Mouse (Mus musculus) yolk sac, embryonic 10.5 days (tissue): ENCODE results near the gene Ide.

ENCODE experiments used
- DNase-seq: peaks from one replicate; pipeline ENCODE4 v3.0.0-alpha.2; 2017; ENCODE audit warnings: low spot score

Ide gene

DNA sequence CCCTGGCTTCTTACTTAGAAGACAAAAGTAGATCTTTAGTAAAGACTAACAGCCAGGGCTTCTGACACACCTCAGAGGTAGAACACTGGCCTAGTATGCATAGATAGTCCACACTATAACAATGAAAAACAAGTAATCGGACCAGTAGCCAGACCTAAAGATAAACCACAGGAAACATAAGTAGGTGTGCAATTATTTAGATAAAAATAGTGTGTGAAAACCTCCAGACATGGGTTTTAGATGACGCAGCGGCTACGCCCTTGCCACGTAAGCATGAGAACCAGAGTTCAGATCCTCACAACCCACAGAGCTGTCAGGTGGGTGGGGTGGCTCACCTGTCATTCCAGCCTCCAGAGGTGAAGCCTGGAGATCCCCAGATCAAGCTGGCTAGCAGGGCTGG is 4.3 kb downstream of the Ide start:
- DNase-seq: no peak

DNA sequence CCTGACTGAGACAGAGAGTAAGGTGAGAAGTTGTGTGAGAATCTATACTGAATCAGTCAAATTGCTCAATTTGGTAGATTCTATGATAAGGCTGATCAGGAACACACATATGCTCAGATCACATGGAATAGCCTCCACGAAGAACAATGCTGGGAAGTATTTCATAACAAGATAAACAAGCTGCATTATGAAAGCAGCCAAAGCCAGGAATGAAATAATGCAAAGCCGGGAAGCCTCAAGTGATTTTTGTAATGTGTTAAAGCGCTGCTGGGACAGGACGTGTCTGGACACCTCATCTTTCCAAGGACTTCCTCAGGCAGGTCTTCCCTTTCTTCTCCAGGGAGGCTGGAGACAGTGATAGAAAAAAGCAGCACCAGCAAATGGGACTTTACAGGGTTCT is 4.9 kb downstream of the Ide start:
- DNase-seq: no peak

DNA sequence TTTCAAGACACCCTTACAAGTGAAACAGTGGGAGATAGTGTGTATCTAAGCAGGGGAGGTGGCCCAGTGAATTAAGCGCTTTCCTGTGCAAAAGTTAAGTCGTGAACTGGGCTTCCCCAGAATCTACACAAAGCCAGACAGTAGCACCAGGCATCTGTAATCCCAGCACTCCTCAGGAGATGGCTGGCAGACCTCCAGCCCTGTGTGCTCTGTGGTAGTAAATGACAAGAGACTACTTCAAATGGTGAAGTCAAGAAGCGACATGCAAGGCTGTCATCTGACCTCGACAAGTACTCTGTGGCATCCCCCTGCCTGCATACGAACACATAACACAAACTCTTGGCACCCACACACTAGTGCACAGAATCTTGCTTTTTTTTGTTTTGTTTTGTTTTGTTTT is 10.4 kb downstream of the Ide start:
- no peak for DNase-seq

DNA sequence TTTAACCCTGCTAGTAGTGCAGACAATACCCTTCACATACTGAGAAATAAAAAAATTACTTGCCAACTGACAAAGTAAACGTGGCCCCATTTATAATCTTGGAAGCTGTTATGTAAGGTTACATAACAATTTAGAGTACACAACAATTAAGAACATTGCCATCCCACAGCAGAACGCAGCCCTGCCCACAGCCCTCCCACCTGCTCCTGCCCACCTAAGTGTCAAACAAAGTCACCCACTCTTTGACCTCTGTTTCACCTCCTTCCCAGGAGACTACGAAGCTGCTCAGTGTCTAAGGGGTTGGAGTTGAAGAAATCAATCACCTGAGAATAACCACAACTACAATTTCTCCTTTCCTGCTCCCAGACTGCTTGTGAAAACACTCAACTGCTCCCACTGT is 14.1 kb downstream of the Ide start:
- DNase-seq: no peak

DNA sequence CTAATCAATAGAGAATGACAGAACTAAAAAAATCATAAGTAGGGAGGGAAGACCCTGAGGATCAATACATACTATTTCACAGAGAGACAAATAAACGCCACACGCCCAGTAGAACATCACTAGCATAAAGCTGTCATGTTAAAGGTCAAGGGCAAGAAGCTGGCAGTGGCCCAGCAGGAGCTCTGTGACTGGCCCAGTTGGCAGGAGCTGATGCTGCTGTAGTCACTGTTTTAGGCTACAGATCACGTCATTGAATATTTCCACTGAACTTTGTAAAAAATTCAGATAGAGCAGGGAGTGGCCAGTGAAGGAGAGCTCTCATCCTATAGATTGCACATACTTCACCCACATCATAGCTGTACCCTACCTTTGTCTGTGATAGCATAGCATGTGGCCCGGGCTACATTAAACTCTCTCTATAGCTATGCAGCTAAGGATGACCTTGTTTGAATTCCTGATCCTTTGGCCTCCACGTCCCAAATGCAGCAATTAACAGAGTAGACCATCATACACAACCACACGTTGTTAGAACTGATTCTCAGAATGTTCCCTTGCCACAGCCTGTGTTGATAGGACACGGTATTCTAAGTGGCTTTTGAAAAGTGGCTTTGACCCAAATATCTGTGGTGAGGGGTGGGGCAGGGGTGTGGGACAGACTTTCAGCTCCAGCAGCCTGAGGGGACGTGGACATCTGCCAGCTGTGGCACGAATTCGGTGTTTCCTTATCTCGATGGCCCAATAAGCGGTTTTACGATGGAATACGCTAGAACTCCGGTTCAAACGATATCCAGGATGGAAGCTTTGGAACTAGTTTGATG is 16.6 kb downstream of the Ide start:
- no peak for DNase-seq

DNA sequence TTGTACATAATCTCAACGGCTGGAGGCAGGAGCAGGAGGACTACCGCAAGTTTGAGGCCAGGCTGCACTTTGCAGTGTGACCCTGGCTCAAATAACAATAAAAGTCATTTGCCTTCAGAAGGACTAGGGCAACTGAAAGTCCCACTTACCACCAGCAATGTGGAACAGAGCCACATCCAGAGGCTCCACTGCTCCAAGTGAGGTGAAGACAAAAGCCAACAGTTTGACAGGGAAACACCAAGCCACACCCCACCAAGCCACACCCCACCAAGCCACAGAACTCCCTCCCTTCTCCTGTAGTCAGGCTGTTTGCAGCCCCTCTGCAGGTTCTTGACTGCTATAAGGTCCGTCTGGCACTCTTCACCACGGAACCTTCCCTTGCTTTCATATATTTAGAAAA is 20.3 kb downstream of the Ide start:
- no peak for DNase-seq

DNA sequence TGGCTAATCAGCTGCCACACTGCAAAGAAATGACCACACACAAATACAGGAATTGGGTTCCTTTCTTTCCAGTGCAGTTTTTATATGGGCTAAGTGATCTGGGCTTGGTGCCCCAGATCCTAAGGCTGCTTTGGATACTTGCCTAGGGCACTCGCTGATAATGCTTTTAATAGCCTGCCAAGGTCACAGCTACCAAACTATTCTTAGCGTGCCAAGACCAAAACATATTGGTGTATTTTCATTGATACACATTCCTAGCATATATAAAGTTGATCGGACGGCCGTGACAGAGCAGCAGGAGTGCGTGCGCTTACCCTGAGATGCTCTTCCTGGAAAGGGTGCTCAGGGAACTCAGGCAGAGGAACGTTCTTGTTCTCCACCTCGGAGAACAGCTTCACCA is 22.6 kb downstream of the Ide start:
- DNase-seq: no peak

DNA sequence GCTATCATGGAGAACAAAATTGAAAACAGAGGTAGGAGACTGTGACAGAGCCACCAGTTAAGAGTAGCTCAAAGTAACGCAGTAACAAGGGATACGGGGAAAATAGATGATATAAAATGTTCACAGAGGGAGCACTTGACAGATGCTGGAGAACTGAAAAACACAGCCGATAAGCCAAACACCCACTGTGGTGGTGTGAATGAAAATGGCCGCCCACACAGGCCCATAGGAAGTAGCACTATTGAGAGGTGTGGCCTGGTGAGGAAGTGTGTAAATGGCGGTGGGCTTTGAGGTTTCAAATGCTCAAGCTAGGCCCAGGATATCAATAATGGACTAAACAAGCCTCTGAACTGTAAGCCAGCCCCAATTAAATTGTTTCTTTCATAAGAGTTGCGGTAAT is 26.2 kb downstream of the Ide start:
- DNase-seq: no peak

DNA sequence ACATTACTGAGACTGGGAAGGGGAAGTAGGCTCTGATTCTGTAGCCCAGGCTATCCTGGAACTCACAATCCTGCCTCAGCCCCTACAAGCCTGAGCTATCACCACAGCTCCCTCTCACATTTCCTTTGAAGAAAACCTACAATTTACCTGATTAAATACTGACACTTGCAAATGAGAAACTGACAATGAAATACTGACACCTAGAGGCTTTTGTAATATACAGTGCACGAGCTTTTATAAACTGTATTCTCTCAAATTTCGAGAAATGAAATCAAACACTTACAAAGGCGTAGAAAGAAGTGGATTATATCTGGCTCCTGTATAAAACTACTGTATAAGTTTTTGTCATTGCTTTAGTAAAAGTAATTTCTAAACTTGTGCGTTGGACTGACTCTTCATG is 27.5 kb downstream of the Ide start:
- DNase-seq: no peak

DNA sequence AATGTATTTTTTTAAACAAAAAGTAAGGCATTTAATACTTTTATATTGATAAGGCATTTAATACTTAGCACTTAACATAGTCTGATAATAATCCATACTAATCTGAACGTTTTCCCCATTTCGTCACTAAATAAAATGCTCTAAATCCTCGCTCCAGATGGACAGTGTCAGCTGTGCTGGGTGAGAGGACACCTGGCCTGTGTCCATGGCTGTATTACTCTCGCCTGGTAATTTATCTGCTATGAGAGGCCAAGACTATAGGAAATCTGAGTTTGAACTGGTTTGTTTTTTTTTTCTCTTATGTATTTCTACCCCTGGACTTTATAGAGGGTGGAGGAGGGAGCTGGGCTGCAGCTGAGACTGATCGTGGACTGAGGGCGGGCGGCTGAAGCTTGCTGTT is 28.7 kb downstream of the Ide start:
- no peak for DNase-seq

DNA sequence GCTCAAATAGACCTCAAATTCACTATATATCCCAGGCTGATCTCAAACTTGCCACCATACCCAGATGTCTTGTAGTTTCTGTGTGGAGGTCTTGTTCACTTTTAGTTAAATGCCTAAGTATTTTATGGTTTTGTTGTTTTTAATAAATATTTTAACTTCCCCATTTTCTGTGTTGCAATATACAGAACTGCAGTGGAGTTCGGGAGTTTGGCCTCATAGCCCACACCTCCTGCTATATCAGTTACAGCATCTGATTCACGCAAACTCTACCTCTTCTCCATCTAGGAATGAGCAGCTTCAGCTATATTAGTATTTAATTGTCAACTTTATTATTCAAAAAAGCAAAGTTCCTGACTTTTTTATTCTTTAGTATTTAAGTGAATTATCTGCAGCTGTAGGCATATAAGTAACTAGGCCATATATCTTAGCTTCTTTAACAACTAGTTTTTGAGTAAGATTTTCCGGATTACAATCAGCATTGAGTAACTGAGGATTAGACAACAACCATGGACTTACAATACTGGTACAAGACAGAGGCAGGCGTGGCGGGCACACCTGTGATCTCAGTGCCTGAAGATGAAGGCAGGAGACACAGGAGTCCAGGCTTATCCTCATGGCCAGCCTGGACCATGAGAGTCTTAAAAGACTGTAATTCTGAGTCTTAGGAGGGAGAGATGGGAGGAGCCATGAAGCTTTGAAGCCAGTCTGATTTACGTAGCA is 29.7 kb downstream of the Ide start:
- DNase-seq: no peak

DNA sequence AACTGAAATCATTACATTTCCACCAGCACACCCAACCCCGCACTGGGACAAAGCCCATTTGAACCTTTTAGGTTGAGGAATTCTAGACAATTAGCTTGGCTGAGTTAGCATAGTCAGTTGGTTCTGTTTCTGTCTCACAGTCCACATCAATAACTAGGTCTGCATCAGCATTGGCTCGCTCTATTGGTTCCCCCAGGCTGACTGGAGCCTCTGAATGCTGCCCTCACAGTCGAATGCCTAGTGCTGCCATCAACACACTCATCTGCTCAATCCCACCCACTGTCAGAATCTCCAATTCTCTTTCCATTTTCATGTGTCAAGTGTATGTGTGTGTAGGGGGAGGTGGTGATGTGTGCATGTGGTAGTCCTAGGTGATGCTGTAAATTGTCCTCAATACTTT is 31.5 kb downstream of the Ide start:
- DNase-seq: no peak

DNA sequence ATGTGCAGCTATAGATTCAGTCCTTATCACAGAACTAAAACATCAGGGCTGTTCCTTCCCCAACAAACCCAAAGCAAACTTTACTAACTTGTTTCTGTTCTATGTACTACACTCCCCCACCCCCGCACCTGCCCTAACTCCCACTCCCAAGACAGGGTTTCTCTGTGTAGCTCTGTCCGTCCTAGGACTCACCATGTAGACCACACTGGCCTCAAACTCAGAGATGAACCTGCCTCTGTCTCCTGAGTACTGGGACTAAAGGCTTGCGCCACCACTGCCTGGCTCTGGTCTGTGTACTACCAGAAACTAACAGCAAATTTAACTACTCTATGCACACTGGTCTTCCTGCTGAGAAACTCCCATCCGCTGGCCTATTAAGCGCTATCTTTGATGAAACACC is 32.8 kb downstream of the Ide start:
- DNase-seq: no peak

DNA sequence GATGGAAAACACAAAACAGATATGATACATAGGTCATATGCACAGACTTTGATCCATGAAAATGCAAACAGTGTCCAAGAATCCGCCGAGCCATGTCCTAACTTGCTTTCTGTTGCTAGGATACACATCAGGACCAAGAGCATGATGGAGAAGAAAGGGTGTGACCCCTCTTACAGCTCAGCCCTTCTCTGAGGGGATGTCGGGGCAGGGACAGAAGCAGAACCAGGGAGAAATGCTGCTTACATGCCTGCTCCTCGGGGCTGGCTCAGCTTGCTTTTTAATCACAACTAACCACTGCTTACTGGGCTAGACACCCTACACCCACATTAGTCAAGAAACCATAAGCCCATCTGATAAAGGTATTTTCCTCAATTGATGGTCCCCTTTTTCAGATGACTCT is 33.6 kb downstream of the Ide start:
- no peak for DNase-seq

DNA sequence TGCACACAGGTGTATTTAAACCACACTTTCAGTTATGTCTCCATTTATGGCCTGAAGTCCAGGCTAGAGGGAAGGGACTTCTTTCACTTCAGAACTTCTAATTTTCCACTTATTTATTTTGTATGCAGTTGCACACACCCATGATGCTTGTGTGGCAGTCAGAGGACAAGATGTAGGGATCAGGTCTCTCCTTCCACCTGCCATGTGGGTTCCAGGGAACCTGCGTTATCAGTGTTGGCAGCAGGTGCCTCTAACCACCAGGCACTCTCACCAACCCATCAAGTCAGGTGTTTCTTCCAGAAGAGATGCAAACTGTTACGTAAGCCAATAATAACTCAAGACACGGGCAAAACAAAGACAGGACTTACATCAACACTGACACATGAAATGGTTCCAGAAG is 35.9 kb downstream of the Ide start:
- DNase-seq: no peak

DNA sequence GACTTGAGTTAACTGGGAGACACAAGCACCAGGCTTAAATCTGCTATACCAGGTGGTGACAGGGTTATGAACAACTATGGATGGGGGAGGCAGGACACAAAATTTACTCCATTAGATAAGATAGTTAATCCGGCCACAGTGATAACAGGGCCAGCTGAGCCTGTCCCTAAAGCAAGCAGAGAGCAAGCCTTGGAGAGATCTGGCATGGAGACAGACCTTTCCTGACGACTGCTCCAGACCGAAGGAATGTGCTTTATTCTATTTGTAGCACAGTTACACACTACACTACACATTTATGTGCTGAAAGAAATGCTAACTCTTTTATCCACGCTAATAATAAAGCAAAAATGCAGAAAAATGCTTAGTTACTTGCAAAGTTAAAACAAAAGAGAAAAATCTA is 46.0 kb downstream of the Ide start:
- DNase-seq: no peak

DNA sequence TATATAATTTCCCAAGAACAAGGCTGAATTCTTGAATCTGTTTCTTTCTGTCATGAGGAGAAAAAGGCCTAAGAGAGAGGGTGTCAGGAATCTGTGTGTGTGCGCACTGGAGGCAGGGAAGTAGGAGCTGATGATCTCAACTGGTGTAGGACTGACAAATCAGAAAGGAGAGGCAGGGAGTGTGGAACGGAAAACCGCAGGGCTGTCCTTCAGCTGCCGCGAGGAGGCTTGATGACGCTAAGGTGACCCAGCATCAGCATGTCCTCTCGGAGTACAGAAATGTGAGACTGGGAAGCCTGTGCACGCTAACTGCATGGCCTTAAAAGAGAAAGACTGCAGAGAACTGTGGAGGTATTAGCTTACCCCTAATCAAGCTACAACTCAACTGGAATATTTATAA is 46.7 kb downstream of the Ide start:
- DNase-seq: no peak

DNA sequence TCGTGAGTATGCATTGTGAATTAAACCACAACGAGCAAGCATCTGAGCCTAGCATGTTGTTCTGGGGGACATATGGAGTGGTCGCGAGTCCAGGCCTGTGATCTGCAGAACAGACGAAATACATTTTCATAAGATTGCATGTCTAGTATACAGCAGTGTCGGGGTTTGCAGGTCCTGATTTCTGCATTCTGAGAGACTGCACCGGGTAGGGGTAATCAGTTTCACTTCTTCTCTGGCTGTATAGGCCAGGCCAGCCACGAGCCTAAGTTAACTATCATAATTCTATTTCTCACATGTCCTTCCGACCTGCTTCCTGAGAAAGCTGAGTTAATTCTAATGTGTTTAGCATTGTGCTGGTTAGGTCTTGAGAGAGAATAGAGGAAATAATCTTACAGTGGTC is 52.9 kb downstream of the Ide start:
- no peak for DNase-seq

DNA sequence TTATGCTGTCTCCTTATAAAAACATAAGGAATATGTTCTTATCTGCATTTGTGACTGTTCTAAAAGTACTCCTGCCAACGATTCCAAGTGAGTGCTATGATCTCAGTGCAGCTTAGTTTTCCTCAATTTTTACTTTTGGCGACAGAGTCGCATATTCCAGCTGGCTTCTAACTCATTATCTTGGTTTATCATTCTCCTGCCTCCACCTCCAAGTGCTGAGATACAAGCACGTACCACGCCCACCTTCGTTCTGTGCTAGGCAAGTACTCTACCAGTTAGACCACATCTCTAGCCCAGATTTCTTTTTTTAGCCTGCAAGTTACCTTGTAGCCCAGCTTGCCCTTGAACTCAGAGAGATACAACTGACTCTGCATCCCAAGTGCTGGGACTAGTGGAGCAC is 54.5 kb downstream of the Ide start:
- DNase-seq: no peak

DNA sequence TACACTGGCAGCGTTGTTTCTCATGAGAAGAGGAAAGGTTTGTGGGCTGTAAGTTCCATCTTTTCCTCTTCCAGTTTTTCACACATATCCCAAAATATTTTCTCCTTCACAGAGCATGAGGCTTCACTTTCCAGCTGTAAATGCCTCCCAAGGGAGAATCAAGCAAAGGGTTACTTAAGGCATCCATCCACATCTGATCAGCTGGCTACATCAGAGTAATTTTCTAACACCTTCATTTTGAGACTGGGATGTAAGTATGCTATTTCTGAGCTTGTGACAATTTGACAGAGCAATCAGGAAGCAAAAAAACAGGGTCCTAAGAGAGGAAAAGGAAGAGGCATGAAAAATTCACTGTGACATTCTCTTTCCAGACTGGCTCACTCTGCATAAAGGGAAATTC is 55.9 kb downstream of the Ide start:
- DNase-seq: no peak

DNA sequence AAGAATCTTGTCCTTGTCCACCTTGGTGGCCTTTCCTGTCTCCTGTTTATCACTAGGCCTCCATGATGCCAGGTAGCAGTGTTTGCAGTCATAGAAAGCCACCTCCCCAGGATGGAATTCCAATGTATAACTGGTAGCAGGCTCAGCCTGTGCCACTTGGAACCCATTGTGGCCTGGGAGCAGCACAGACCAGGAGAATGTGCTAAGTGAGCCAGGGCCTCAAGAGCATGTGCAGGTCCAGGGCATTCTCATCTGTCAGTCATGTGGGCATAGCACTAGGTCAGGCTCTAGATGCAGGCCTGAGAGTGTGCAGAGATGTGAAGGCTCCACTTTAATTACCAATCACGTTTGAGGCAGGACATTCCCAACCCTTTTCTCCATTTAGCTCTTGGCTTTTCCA is 58.5 kb downstream of the Ide start:
- no peak for DNase-seq

DNA sequence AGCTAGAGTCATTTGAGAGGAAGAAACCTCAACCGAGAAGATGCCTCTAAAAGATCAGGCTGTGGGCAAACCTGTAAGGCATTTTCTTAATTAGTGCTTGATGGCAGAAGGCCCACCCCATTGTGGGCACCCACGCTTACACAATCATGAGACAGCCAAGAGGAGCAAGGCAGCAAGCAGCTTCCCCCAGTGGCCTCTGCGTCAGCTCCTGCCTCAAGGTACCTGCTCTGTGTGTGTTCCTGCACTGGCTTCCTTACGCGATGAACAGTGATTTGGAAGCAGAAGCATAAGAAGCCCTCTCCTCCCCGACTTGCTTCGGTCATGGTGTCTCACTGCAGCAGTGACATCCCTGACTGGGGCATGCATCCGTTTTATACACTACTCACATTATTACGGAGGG is 62.1 kb downstream of the Ide start:
- DNase-seq: no peak

DNA sequence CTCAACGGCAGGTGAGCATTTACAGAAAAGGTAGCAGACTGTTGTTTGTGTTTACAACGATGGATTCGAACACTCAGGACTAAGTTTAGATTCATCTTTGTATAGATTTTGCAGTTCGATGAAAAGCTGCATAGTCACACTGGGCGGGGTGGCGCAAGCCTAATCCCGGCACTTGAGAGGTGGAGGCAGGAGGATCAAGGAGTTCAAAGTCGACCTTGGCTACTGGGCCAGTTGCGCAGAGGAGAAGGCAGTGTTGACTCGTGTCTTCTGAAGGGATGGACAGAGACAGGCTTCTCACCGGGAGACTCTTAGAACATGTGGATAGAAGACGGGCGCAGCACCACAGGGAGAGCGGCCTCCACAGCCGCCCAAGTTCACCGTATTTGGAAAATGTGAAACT is 68.5 kb downstream of the Ide start:
- no peak for DNase-seq
